Mouse (Mus musculus) spleen, postnatal 36 days (tissue): ENCODE results near the gene Ankmy1.

Experiments used
- DNase-seq, 2 experiments: peaks; one replicate each; pipeline ENCODE4 v3.0.0; 2022; ENCODE audit warnings: low spot score in 2 of 2, mixed read lengths in 1 of 2

Ankmy1 gene

GRCm38 (mm10) chr1:92874011-92874410, 28.7 kb downstream of the Ankmy1 start:
- no peak for DNase-seq

DNA sequence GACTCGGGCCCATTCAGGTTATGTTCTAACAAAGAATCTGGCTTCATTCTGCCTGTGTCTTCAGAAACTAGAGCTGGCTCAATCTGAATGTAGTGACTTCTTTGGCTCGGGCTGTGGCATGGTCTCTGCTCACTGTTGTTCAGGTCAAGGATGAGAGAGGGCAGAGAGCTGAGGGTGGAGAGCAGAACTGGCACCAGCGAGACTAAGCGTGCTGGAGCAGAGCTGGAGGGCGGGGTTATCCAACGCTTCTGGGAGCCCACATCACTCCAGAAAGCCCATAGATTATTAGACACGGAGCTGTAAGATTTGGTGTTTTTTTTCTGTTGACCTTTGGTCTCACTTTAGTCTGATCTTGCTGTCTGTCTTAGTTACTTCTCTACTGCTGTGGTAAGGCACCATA, 30.0 kb downstream of the Ankmy1 start:
- no peak for DNase-seq

DNA sequence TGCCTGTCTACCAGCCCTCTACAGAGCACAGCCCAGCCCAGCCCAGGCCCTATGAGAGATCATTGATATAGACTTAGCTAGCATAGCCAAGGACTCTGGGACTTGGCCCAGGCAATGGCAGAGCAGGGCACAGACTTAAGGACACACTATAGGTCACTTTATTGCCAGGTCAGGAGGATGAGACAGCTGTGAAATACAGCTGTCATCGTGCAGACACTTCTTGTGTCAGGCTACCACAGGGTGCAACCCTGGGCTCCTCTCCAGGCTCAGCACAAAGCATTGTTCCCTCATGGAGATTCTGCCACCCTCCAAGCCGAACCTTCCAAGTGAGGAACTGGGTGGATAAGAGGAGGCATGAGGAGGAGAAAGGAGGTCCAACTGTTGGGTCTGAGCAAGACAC, 32.7 kb downstream of the Ankmy1 start:
- no peak for DNase-seq

- no peak for DNase-seq
Measured at GRCm38 (mm10) chr1:92866170-92866569, 36.5 kb downstream of the Ankmy1 start.

- no peak for DNase-seq
Measured at GRCm38 (mm10) chr1:92863268-92863667, 39.4 kb downstream of the Ankmy1 start.

DNA sequence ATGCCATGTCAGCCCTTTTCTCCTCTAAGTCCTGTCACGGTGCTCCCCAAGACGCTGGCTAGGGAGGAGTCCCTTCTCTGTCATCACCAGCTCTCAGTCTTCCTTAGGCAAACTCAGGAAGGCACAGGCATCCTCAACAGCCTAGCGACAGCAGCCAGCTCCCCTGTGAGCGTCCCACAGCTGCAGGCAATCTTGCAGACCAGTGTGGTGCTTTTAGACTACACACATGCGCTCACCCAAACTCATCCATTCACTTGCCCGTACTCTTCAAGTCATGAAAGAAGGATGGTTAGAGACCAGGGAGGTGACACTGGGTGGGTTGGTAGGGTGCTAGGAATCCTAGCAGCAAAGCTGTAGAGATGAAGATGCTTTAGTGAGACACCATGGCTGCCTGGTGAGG, 41.2 kb downstream of the Ankmy1 start:
- DNase-seq = no peak

GRCm38 (mm10) chr1:92852450-92852849, 50.3 kb downstream of the Ankmy1 start:
- no peak for DNase-seq

- DNase-seq = no peak
Measured at GRCm38 (mm10) chr1:92849938-92850574, 52.6 kb downstream of the Ankmy1 start.

DNA sequence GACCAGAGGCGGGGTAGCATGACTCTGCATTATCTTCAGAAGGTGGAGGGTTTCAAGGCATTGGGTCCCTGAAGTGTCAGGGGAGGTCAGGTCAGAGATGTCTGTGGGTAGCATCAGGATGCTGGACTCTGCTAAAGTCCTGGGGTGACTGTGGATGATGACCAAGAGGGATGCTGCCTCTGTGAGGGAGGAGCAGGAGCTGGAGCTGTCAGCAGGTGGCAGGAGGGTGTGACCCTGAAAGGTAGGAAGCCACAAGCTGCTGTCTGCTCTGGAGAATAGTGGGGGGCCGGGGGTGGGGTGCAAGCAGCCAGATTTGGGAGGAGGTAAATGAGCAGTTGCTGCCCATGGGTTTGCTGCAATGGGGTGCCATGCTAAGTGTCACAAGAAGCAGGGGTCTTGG, 53.2 kb downstream of the Ankmy1 start:
- no peak for DNase-seq

GRCm38 (mm10) chr1:92847873-92848839, 54.5 kb downstream of the Ankmy1 start:
- DNase-seq = no peak

GRCm38 (mm10) chr1:92845889-92846288, 56.8 kb downstream of the Ankmy1 start:
- DNase-seq = no peak

DNA sequence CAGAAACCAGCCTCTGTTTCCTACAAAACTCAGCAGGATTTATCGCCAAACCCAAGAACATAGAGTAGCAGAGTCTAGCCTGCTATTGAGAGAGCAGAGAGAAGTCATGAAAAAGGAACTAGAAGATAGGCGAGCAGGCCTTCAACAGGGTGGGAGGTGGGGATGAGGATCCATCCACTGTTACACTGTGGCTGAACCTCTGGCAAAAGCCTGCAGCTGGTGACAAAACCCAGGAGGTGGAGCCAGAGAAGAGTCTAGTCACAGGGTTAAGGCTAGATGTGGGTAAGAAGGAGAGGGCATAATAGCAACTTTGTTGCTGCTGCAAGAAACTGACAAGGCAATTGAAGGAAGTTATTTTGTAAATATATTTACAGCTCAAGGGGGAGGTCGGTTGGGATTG, 61.3 kb downstream of the Ankmy1 start:
- no peak for DNase-seq

DNA sequence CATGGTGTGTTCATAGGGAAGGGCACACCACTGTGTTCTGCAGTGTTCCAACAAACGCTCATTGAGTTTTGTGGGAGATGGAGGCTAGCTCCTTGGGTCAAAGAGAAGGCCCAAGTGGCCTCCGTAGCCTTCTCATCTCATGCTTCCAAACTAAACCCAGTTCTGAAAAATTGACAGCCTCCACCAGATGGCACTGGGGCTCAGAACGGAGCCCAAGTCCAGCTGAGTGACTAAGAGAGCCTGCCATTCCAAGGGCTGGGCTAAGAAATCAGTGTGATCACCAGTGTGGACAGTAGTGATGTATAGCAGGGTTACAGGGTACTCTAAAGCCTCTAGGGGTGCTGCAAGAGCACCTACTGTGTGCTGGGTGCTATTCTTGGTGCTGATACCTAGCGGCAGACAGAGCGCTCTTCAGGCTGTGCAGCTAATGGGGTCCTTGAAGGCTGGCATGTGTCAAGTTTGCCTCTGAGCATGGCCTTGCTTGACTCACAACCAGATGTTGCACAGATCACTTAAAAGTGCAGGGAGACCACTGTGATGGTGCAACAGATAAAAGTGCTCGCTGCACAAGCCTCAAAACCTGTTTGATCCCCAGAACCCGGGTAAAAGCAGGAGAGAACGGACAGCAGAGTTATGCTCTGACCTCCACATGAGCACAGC, 62.3 kb downstream of the Ankmy1 start:
- no peak for DNase-seq

- DNase-seq = no peak
Measured at GRCm38 (mm10) chr1:92839211-92839610, 63.5 kb downstream of the Ankmy1 start.

DNA sequence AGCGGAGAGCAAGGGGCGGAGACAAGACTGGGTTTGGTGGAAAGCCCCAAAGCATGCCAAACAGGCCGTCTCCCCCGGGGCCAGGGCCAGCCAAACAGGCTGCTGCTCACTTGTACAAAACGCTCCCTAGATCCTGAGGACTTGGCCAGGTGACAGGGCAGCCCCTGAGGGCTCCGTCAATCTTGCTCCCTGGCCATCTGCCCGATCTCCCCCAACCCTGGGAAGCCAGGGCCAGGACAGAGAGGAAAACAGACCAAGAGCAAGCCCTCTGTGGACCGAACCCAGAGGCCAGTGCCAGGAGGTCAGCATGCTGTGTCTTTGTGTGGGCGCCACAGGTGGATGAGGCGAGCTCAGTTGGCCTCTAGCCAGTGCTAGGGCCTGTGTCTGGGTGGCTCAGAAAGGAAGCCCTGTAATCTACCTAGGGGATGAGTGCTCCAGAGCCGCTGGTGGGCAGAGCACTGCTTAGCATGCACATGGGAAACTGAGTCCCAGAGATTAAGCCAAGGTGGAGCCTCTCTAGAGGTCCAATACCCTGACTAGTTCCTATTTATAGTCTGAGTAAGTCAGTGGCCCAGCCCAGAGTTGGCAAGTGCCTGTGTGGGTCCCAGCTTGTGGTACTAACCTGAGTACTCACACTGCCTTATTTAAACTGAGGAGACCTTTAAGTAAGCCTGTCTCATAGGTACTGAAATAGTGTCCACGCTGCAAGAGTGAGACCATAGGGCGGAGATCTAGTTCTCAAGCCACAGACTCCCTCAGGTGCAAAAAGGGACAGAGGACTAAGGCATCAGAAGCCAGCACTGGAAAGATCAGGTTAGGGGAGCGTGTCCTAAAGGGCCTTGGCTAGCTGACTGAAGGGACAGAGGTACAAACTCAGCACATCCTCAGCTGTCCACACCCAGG, 64.5 kb downstream of the Ankmy1 start:
- no peak for DNase-seq

DNA sequence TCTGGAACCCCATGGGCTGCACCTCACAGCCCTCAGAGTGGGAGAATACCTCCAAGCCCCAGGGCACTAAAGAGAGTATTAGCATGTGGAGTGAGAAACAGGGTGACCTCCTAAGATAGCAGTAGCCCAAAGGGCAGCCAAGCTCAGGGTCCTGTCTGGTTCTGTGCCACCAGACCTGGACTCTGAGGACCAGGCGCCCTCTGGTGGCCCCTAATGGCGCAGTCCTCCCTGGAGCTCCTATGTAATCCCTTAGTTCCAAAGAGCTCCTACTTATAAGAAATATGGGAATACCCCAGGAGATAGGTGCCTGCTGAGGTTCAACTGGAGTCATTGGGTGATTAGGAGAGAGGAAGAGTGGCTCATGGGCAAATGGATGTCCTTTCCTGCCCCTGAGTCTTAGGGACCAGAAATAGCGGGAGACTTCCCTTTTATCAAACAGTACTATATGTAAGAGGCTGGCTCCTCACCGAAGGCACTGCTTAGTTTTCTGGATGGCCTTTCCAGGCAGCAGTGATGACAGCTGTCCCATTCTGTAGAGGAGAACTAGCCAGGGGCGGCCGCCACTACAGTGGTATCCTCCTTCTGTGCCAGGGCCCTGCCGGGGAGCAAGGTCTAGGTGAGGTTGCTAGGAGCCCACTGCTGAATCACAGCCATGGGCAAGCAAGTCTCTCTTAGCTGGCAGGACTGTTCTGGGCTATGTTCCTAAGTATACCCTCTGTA, 68.6 kb downstream of the Ankmy1 start:
- DNase-seq = peak in 1 of 2 experiments; percentile 26

DNA sequence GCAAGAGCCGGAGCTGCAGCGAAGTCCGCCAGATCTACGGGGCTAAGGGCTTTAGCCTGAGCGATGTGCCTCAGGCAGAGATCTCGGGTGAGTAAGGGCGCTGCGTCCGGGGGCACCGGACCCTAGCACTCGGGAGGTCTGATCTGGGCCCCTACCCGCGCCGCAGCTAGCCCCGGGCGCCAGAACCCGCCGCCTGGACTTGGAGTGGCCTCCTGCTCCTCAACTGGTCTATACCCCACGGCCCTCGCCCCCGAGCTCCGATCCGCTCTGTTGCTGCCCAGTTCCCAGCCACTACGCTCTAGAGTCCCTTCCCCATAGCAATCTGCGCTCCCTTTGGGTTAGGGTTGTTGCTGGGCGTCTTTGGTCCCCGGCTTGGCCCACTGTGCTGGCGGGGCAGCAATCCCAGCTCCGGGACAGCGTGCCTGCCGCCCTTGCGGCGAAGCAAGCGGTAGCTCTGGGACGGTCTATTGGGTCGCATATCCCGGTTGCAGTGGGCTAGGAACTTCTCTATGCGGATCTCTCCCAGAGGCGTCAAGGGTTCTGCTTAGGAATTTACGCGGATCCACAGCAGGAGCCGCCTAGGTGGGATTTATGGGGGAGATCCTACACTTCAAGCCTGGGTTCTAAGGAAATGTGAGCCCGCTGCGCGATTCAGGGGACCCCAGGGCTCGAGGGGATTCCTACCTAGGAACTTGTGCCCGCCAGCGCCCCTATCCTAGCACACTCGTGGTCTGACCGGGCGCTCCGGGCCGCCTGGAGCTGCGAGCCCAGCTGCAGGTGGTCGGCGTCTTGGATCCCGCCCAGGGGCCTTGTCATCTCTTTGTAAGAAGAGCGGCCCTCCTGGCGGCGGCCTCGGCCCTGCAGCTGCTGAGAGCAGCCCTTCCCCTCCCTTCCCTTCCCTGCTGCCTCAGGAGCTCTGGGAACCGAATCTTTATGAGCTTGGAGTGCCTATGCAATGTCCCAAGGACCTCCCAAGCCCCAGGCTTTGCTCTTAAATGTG, 70.4 kb downstream of the Ankmy1 start:
- DNase-seq = no peak

DNA sequence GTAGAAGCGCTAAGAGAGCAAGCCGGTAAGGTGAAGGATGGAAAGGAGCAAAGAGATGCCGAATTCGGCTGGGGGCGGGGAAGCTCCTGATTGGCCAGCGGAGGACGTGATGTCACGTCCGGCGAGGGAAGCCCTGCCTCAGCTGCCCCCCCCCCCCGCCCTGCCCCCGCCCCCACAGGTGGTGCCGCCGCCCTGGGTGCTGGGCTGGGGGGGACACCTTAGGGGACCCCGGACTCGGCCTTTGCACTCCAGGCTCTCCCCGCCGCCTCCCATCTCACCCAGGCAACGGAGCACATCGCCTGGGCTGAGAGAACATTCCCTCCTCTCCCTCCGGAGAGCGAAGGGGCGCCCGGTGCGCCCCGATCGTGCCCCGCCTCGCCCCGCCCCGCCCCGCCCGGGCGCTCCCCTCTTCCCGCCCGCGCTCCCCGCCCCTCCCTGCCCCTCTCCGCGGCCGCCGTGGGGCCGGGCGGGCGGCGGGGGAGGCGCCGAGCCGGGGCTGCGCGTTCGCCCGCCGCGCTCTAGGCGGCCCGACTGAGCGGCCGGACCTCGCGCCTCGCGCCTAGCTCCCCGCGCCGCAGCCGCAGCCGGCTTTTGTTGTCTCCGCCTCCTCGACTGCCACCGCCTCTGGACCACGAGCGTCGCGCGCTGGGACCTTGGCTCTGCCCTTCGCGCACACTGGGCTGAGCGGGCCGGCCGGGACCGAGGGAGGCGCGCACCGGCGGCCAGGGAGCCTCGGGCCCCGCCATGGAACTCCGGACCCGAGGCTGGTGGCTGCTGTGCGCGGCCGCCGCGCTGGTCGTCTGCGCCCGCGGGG, 71.3 kb downstream of the Ankmy1 start, which contains the start of gene Gpc1:
Gpc1 (plus strand) TSS at position 458 of the 814 bp plus-strand sequence.
- DNase-seq = peak; percentile 15 to 36
